Mouse (Mus musculus): ENCODE measurements around the gene Palld.

- TF ChIP-seq POLR2A (IDR thresholded peaks at IDR 0.05; ENCODE audit: low read depth, low read length) = no peak
- no peak for TF ChIP-seq CTCF (conservative IDR thresholded peaks at IDR 0.05; ENCODE audit: insufficient read depth, insufficient read length, low read depth, low read length)
Observed at GRCm38 (mm10) chr8:61847494-61847893, 55.0 kb downstream of the Palld start.

All from kidney, adult 2 months (tissue).